Mouse (Mus musculus): ENCODE results near the gene Gm8374. TPM values are rescaled to one million over a fixed set of nuclear protein-coding genes. Genes with fewer than 3 reads are reported as not detected.
"Not testable (repeated sequence)": the region's sequence is repeated elsewhere in the genome, so short reads cannot be mapped to it uniquely, and the experiment has no call there.

Gene Gm8374
- polyA plus RNA-seq (2012; ENCODE audit: insufficient read depth, insufficient read length, missing spikeins), result not detected in 2 replicates

GRCm38 (mm10) chr14:7365034-7365433 is at the start of gene Gm8374:
Gene Gm8374, minus strand, starts transcription at chr14:7365134.
- not testable (repeated sequence) for H3K27ac ChIP-seq (replicated peaks; ENCODE audit: low read depth, low read length); H3K4me3 ChIP-seq (ENCODE audit: insufficient read depth, low read depth, low read length)

GRCm38 (mm10) chr14:7332295-7332694 is 32.6 kb downstream of the Gm8374 start, which contains the start of gene Gm5797:
Gene Gm5797, minus strand, starts transcription at chr14:7332395.
- not testable (repeated sequence) for H3K27ac ChIP-seq (replicated peaks; ENCODE audit: low read depth, low read length); H3K4me1 ChIP-seq (ENCODE audit: control insufficient read depth, insufficient read depth, insufficient read length, low read length); H3K4me3 ChIP-seq (ENCODE audit: insufficient read depth, low read depth, low read length)

More at GRCm38 (mm10) chr14:7365034-7365433, at the start of gene Gm8374:
- H3K4me1 ChIP-seq (ENCODE audit: control insufficient read depth, insufficient read depth, insufficient read length, low read length), result not testable (repeated sequence)

- Histone ChIP-seq H3K4me3 (ENCODE audit: insufficient read depth, low read depth, low read length) (peak overlapping the region; percentile 35), H3K27ac (replicated peaks; ENCODE audit: low read depth, low read length) (0 out of 2 replicates have a peak overlapping the region, but pooled peaks have one; percentile 48)
- H3K4me1 ChIP-seq (ENCODE audit: control insufficient read depth, insufficient read depth, insufficient read length, low read length), result not testable (repeated sequence)
Observed at GRCm38 (mm10) chr14:7315093-7315492, 49.8 kb downstream of the Gm8374 start.

GRCm38 (mm10) chr14:7314661-7315060 is 50.3 kb downstream of the Gm8374 start, which contains the start of gene Gm3739:
Gene Gm3739, minus strand, starts transcription at chr14:7315049.
- not testable (repeated sequence) for H3K4me1 ChIP-seq (ENCODE audit: control insufficient read depth, insufficient read depth, insufficient read length, low read length)
- Histone ChIP-seq H3K4me3 (ENCODE audit: insufficient read depth, low read depth, low read length) (peak within 1 kb of the TSS; percentile 54), H3K27ac (replicated peaks; ENCODE audit: low read depth, low read length) (peak within 1 kb of the TSS; percentile 86)

Other genes with a start within 250 kb of the Gm8374 start
- gene Gm6676, start 239.7 kb downstream of the Gm8374 start, polyA plus RNA-seq (2012; ENCODE audit: insufficient read depth, insufficient read length, missing spikeins), result not detected in 2 replicates
- not detected in 2 replicates for gene Gm3512, start 190.6 kb downstream of the Gm8374 start, polyA plus RNA-seq (2012; ENCODE audit: insufficient read depth, insufficient read length, missing spikeins)
- gene Gm16434, start 170.6 kb downstream of the Gm8374 start, polyA plus RNA-seq (2012; ENCODE audit: insufficient read depth, insufficient read length, missing spikeins), result not detected in 2 replicates
- gene Gm3727, start 100.4 kb downstream of the Gm8374 start, polyA plus RNA-seq (2012; ENCODE audit: insufficient read depth, insufficient read length, missing spikeins), result not detected in 2 replicates
- gene Gm3739, start 50.1 kb downstream of the Gm8374 start, polyA plus RNA-seq (2012; ENCODE audit: insufficient read depth, insufficient read length, missing spikeins), result not detected in 2 replicates
- gene Gm5797, start 32.7 kb downstream of the Gm8374 start, polyA plus RNA-seq (2012; ENCODE audit: insufficient read depth, insufficient read length, missing spikeins), result not detected in 2 replicates
- gene Gm3755, start 85.8 kb upstream of the Gm8374 start, polyA plus RNA-seq (2012; ENCODE audit: insufficient read depth, insufficient read length, missing spikeins), result not detected in 2 replicates
- not detected in 2 replicates for gene Gm3752, start 118.6 kb upstream of the Gm8374 start, polyA plus RNA-seq (2012; ENCODE audit: insufficient read depth, insufficient read length, missing spikeins)
- gene Gm3558, start 203.4 kb upstream of the Gm8374 start, polyA plus RNA-seq (2012; ENCODE audit: insufficient read depth, insufficient read length, missing spikeins), result not detected in 2 replicates
- gene Gm10338, start 230.5 kb upstream of the Gm8374 start, polyA plus RNA-seq (2012; ENCODE audit: insufficient read depth, insufficient read length, missing spikeins), result not detected in 2 replicates

Measured in brown adipose tissue, adult 24 weeks (tissue).